Mouse (Mus musculus) kidney, postnatal 36 days (tissue): ENCODE results near the gene Ccdc172.

Experiments used
- DNase-seq, 2 experiments: peaks; one replicate each; pipeline ENCODE4 v3.0.0; 2021 to 2022; ENCODE audit warnings: mixed read lengths in 2 of 2

The Ccdc172 gene

GRCm38 (mm10) chr19:58572429-58573071 lies 60.8 kb downstream of the Ccdc172 start:
- DNase-seq = no peak

GRCm38 (mm10) chr19:58573072-58573438 lies 61.3 kb downstream of the Ccdc172 start:
- no peak for DNase-seq

- DNase-seq = peak; percentile 3 to 20
Measured at GRCm38 (mm10) chr19:58582018-58582417, 70.2 kb downstream of the Ccdc172 start.

- no peak for DNase-seq
Measured at GRCm38 (mm10) chr19:58582956-58583355, 71.2 kb downstream of the Ccdc172 start.

GRCm38 (mm10) chr19:58586046-58586445 lies 74.3 kb downstream of the Ccdc172 start:
- no peak for DNase-seq

GRCm38 (mm10) chr19:58590251-58590936 lies 78.6 kb downstream of the Ccdc172 start:
- no peak for DNase-seq

- no peak for DNase-seq
Measured at GRCm38 (mm10) chr19:58600381-58600780, 88.6 kb downstream of the Ccdc172 start.
